Mouse (Mus musculus): ENCODE measurements around the gene Camta2. TPM values are rescaled to one million over a fixed set of nuclear protein-coding genes. Genes with fewer than 3 reads are reported as not detected.

Gene Camta2
- 0.69 TPM for polyA plus RNA-seq (2014; fragmentation: Illumina TruSeq; extraction: RNeasy Lipid Tissue Mini Kit (QIAGEN cat#74804); ENCODE audit: low read depth, low replicate concordance)

GRCm38 (mm10) chr11:70687601-70688199, at the start of gene Camta2:
Camta2 (minus strand) TSS chr11:70688105.

GRCm38 (mm10) chr11:70699722-70700556, 12.0 kb upstream of the Camta2 start, which contains the start of the genes Inca1 and Kif1c:
Inca1 (minus strand) TSS chr11:70700155.
Kif1c (plus strand) TSS chr11:70700548.

GRCm38 (mm10) chr11:70668771-70669505, 19.0 kb downstream of the Camta2 start, which contains the start of gene Spag7:
Spag7 (minus strand) TSS chr11:70669416.

GRCm38 (mm10) chr11:70656964-70657363, 30.9 kb downstream of the Camta2 start, which contains the start of gene Eno3:
Eno3 (plus strand) TSS chr11:70657202.

GRCm38 (mm10) chr11:70654198-70654922, 33.5 kb downstream of the Camta2 start, which contains the start of gene Pfn1:
Pfn1 (minus strand) TSS chr11:70654644.

GRCm38 (mm10) chr11:70646691-70647650, 40.9 kb downstream of the Camta2 start, which contains the start of the genes Rnf167 and Slc25a11:
Rnf167 (plus strand) TSS chr11:70647235.
Slc25a11 (minus strand) TSS chr11:70647479.

GRCm38 (mm10) chr11:70638714-70639278, 49.1 kb downstream of the Camta2 start, which contains the start of gene Gp1ba:
Gp1ba (plus strand) TSS chr11:70639122.

Other genes starting within 250 kb of the Camta2 start
- 7.0 TPM for gene Med11, start 236.2 kb downstream of the Camta2 start, polyA plus RNA-seq (2014; fragmentation: Illumina TruSeq; extraction: RNeasy Lipid Tissue Mini Kit (QIAGEN cat#74804); ENCODE audit: low read depth, low replicate concordance)
- 0.77 TPM for gene Zmynd15, start 228.7 kb downstream of the Camta2 start, polyA plus RNA-seq (2014; fragmentation: Illumina TruSeq; extraction: RNeasy Lipid Tissue Mini Kit (QIAGEN cat#74804); ENCODE audit: low read depth, low replicate concordance)
- gene Cxcl16, start 228.1 kb downstream of the Camta2 start, polyA plus RNA-seq (2014; fragmentation: Illumina TruSeq; extraction: RNeasy Lipid Tissue Mini Kit (QIAGEN cat#74804); ENCODE audit: low read depth, low replicate concordance), result 26.7 TPM
- gene Tm4sf5, start 182.9 kb downstream of the Camta2 start, polyA plus RNA-seq (2014; fragmentation: Illumina TruSeq; extraction: RNeasy Lipid Tissue Mini Kit (QIAGEN cat#74804); ENCODE audit: low read depth, low replicate concordance), result not detected
- gene Vmo1, start 173.5 kb downstream of the Camta2 start, polyA plus RNA-seq (2014; fragmentation: Illumina TruSeq; extraction: RNeasy Lipid Tissue Mini Kit (QIAGEN cat#74804); ENCODE audit: low read depth, low replicate concordance), result not detected
- not detected for gene Gltpd2, start 168.9 kb downstream of the Camta2 start, polyA plus RNA-seq (2014; fragmentation: Illumina TruSeq; extraction: RNeasy Lipid Tissue Mini Kit (QIAGEN cat#74804); ENCODE audit: low read depth, low replicate concordance)
- 19.2 TPM for gene Psmb6, start 162.7 kb downstream of the Camta2 start, polyA plus RNA-seq (2014; fragmentation: Illumina TruSeq; extraction: RNeasy Lipid Tissue Mini Kit (QIAGEN cat#74804); ENCODE audit: low read depth, low replicate concordance)
- not detected for gene Gm40193, start 155.2 kb downstream of the Camta2 start, polyA plus RNA-seq (2014; fragmentation: Illumina TruSeq; extraction: RNeasy Lipid Tissue Mini Kit (QIAGEN cat#74804); ENCODE audit: low read depth, low replicate concordance)
- gene Pld2, start 148.0 kb downstream of the Camta2 start, polyA plus RNA-seq (2014; fragmentation: Illumina TruSeq; extraction: RNeasy Lipid Tissue Mini Kit (QIAGEN cat#74804); ENCODE audit: low read depth, low replicate concordance), result 0.89 TPM
- gene Mink1, start 125.2 kb downstream of the Camta2 start, polyA plus RNA-seq (2014; fragmentation: Illumina TruSeq; extraction: RNeasy Lipid Tissue Mini Kit (QIAGEN cat#74804); ENCODE audit: low read depth, low replicate concordance), result 4.5 TPM
- not detected for gene 4930544D05Rik, start 72.3 kb downstream of the Camta2 start, polyA plus RNA-seq (2014; fragmentation: Illumina TruSeq; extraction: RNeasy Lipid Tissue Mini Kit (QIAGEN cat#74804); ENCODE audit: low read depth, low replicate concordance)
- gene Chrne, start 68.9 kb downstream of the Camta2 start, polyA plus RNA-seq (2014; fragmentation: Illumina TruSeq; extraction: RNeasy Lipid Tissue Mini Kit (QIAGEN cat#74804); ENCODE audit: low read depth, low replicate concordance), result not detected
- gene Gp1ba, start 49.0 kb downstream of the Camta2 start, polyA plus RNA-seq (2014; fragmentation: Illumina TruSeq; extraction: RNeasy Lipid Tissue Mini Kit (QIAGEN cat#74804); ENCODE audit: low read depth, low replicate concordance), result not detected
- 29.6 TPM for gene Rnf167, start 40.9 kb downstream of the Camta2 start, polyA plus RNA-seq (2014; fragmentation: Illumina TruSeq; extraction: RNeasy Lipid Tissue Mini Kit (QIAGEN cat#74804); ENCODE audit: low read depth, low replicate concordance)
- 60.0 TPM for gene Slc25a11, start 40.6 kb downstream of the Camta2 start, polyA plus RNA-seq (2014; fragmentation: Illumina TruSeq; extraction: RNeasy Lipid Tissue Mini Kit (QIAGEN cat#74804); ENCODE audit: low read depth, low replicate concordance)
- 46.9 TPM for gene Pfn1, start 33.5 kb downstream of the Camta2 start, polyA plus RNA-seq (2014; fragmentation: Illumina TruSeq; extraction: RNeasy Lipid Tissue Mini Kit (QIAGEN cat#74804); ENCODE audit: low read depth, low replicate concordance)
- 1.1 TPM for gene Eno3, start 30.9 kb downstream of the Camta2 start, polyA plus RNA-seq (2014; fragmentation: Illumina TruSeq; extraction: RNeasy Lipid Tissue Mini Kit (QIAGEN cat#74804); ENCODE audit: low read depth, low replicate concordance)
- gene Spag7, start 18.7 kb downstream of the Camta2 start, polyA plus RNA-seq (2014; fragmentation: Illumina TruSeq; extraction: RNeasy Lipid Tissue Mini Kit (QIAGEN cat#74804); ENCODE audit: low read depth, low replicate concordance), result 30.8 TPM
- 1.6 TPM for gene Inca1, start 12.1 kb upstream of the Camta2 start, polyA plus RNA-seq (2014; fragmentation: Illumina TruSeq; extraction: RNeasy Lipid Tissue Mini Kit (QIAGEN cat#74804); ENCODE audit: low read depth, low replicate concordance)
- 13.8 TPM for gene Kif1c, start 12.4 kb upstream of the Camta2 start, polyA plus RNA-seq (2014; fragmentation: Illumina TruSeq; extraction: RNeasy Lipid Tissue Mini Kit (QIAGEN cat#74804); ENCODE audit: low read depth, low replicate concordance)
- gene Zfp3, start 76.1 kb upstream of the Camta2 start, polyA plus RNA-seq (2014; fragmentation: Illumina TruSeq; extraction: RNeasy Lipid Tissue Mini Kit (QIAGEN cat#74804); ENCODE audit: low read depth, low replicate concordance), result 3.5 TPM
- gene Scimp, start 124.5 kb upstream of the Camta2 start, polyA plus RNA-seq (2014; fragmentation: Illumina TruSeq; extraction: RNeasy Lipid Tissue Mini Kit (QIAGEN cat#74804); ENCODE audit: low read depth, low replicate concordance), result 1.7 TPM
- gene Rabep1, start 156.7 kb upstream of the Camta2 start, polyA plus RNA-seq (2014; fragmentation: Illumina TruSeq; extraction: RNeasy Lipid Tissue Mini Kit (QIAGEN cat#74804); ENCODE audit: low read depth, low replicate concordance), result 60.4 TPM

Measured in kidney, adult 10 weeks (tissue).